Mouse (Mus musculus) hindbrain, embryonic 15.5 days (tissue): ENCODE data around the gene F830045P16Rik. TPM values are rescaled to one million over a fixed set of nuclear protein-coding genes. Genes with fewer than 3 reads are reported as not detected.

ENCODE experiments used
- ATAC-seq: fragments of 200-750 bp; cut with Nextera tagmentation; 2 replicates; pipeline ENCODE4 v1.8.0; 2017; ENCODE audit warnings: low read depth, moderate number of reproducible peaks, moderate TSS enrichment; ENCODE audit not compliant: low FRiP score
- H3K27ac ChIP-seq: fragments of 300-500 bp; sonication (generic); replicated peaks from 2 replicates; pipeline ENCODE4 v1.5.1; 2015; ENCODE audit warnings: mild to moderate bottlenecking, inconsistent platforms
- H3K27me3 ChIP-seq: fragments of 300-500 bp; sonication (generic); 2 replicates; pipeline ENCODE4 v1.6.1; 2015; ENCODE audit warnings: control low read depth, inconsistent platforms
- H3K36me3 ChIP-seq: fragments of 300-500 bp; sonication (generic); 2 replicates; pipeline ENCODE4 v1.6.1; 2015; ENCODE audit warnings: control low read depth, inconsistent platforms
- H3K4me1 ChIP-seq: fragments of 300-500 bp; sonication (generic); replicated peaks from 2 replicates; pipeline ENCODE4 v1.6.1; 2015; ENCODE audit warnings: control low read depth, inconsistent platforms
- H3K4me2 ChIP-seq: fragments of 300-500 bp; sonication (generic); 2 replicates; pipeline ENCODE4 v1.6.1; 2015; ENCODE audit warnings: moderate library complexity, mild to moderate bottlenecking, inconsistent platforms
- H3K4me3 ChIP-seq: fragments of 300-500 bp; sonication (generic); 2 replicates; pipeline ENCODE4 v1.5.1; 2015; ENCODE audit warnings: mild to moderate bottlenecking, inconsistent platforms
- H3K9ac ChIP-seq: fragments of 300-500 bp; sonication (generic); 2 replicates; pipeline ENCODE4 v1.6.1; 2015; ENCODE audit warnings: inconsistent platforms
- H3K9me3 ChIP-seq: fragments of 300-500 bp; sonication (generic); 2 replicates; pipeline ENCODE4 v1.6.1; 2016; ENCODE audit warnings: control low read depth, inconsistent platforms
- WGBS: fragments of 180-500 bp; shearing (Covaris S2); methylation state at CpG from one replicate; pipeline ENCODE4 v1.1.7; 2015; 5-methylcytosine and 5-hydroxymethylcytosine counted together
- polyA plus RNA-seq: library from polyadenylated mRNA; unstranded; fragments of >200 nt; fragmentation: Nextera tagmentation; extraction: Ambion mirVana; gene quantifications from 2 replicates; pipeline ENCODE4 v1.2.1, GENCODE M21; 2015

Gene F830045P16Rik
- polyA plus RNA-seq, 1 experiment from 2014 or later: not detected

GRCm38 (mm10) chr2:129540036-129540435 is 3.6 kb upstream of the F830045P16Rik start:
- no peak overlapping the region for H3K27ac ChIP-seq
- H3K4me2 ChIP-seq: no peak overlapping the region
- H3K27me3 ChIP-seq: no peaks in the 10 kb centered on the region
- no peaks in the 10 kb centered on the region for H3K36me3 ChIP-seq
- no peak overlapping the region for H3K9ac ChIP-seq
- WGBS: 80% methylated on average over 3 of the region's 3 CpGs
- no peak for ATAC-seq
- H3K4me1 ChIP-seq: peaks cover 11% of the 10 kb centered on the region
- no peak overlapping the region for H3K4me3 ChIP-seq
- no peaks in the 10 kb centered on the region for H3K9me3 ChIP-seq

DNA sequence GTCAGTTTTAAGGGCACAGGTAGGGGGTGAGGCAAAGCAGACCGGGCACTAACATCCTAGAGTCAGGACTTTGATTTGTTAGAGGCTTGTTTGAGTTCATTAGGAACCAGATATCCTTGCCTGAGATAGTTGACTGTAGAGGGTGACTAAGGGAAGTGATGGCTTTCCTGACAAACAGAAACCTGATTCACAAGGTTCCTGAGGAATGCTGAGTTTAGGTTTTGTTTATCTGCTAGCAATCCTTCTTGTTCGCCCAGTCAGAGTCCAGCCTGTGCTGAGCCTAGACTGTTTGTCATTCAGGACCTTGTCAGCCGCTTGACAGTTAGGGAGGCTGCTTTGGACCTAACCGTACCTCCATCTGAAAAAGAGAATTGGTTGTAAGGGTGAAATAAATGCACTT is 2.8 kb upstream of the F830045P16Rik start:
- Histone ChIP-seq H3K4me2 (no peak overlapping the region), H3K27me3 (no peaks in the 10 kb centered on the region), H3K9ac (no peak overlapping the region), H3K4me3 (no peak overlapping the region), H3K9me3 (no peaks in the 10 kb centered on the region), H3K36me3 (no peaks in the 10 kb centered on the region), H3K4me1 (peaks cover 11% of the 10 kb centered on the region), H3K27ac (no peak overlapping the region)
- 69% methylated on average over 4 of the region's 4 CpGs for WGBS
- ATAC-seq: no peak

- no peaks in the 10 kb centered on the region for H3K36me3 ChIP-seq
- peaks cover 11% of the 10 kb centered on the region for H3K4me1 ChIP-seq
- H3K4me3 ChIP-seq: no peak overlapping the region
- 78% methylated on average over 4 of the region's 4 CpGs for WGBS
- no peak overlapping the region for H3K27ac ChIP-seq
- no peak for ATAC-seq
- no peak overlapping the region for H3K4me2 ChIP-seq
- H3K27me3 ChIP-seq: peaks cover 3% of the 10 kb centered on the region; the same call in 1 of the 2 replicates
- no peak overlapping the region for H3K9ac ChIP-seq
- H3K9me3 ChIP-seq: no peaks in the 10 kb centered on the region
These were observed 1.5 kb upstream of the F830045P16Rik start for GRCm38 (mm10) chr2:129537926-129538325.

DNA sequence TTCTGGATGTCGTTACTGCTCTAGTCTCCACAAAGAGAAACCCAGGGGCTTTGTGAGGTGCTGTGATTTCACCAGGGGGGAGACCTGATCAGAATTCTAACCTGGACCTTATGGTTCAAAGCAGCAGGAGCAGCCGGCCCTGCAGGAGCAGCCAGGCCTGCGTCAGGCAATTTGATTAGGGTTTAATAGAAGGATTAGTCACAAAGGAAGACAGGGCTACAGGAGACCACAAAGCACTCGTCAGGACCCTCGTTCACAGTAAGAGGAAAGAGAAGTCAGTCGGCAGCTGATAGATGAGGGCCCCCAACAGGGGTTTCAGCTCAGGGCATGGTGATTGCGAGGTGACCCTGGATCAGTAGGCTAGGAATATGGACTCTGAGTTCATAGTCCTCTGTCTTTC is 958 bp upstream of the F830045P16Rik start:
- H3K36me3 ChIP-seq: no peaks in the 10 kb centered on the region
- 18% methylated on average over 7 of the region's 7 CpGs for WGBS
- no peak overlapping the region for H3K9ac ChIP-seq
- H3K4me3 ChIP-seq: no peak overlapping the region
- no peak overlapping the region for H3K4me2 ChIP-seq
- peaks cover 5% of the 10 kb centered on the region; the same call in 1 of the 2 replicates for H3K27me3 ChIP-seq
- peaks cover 11% of the 10 kb centered on the region for H3K4me1 ChIP-seq
- H3K27ac ChIP-seq: no peak overlapping the region
- no peak for ATAC-seq
- H3K9me3 ChIP-seq: no peaks in the 10 kb centered on the region

DNA sequence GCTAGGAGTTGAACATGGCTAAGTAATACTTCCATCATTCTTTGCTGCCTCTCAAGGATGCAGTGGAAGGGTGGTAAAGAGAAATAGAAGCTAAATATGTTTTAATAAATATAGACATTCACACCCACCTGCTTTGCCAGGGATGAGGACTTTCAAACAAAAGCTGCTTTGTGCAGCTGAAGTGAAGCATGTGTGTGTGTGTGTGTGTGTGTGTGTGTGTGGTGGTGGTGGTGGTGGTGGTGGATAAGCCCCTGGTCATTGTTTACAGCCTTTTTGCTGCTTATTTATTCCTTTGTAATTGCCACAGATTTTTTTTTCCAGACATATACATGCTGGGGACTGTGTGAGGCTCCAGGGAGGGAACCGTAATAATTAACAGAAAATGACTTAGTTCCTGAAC is 524 bp upstream of the F830045P16Rik start:
- 48% methylated on average over 1 of the region's 1 CpGs for WGBS

GRCm38 (mm10) chr2:129534886-129535591 is 1.4 kb downstream of the F830045P16Rik start:
- 40% methylated on average over 5 of the region's 5 CpGs for WGBS
- no peak overlapping the region for H3K27ac ChIP-seq
- no peak overlapping the region for H3K4me2 ChIP-seq
- H3K9me3 ChIP-seq: no peaks in the 10 kb centered on the region
- H3K4me1 ChIP-seq: peaks cover 11% of the 10 kb centered on the region
- no peak for ATAC-seq
- peaks cover 14% of the 10 kb centered on the region; the same call in 1 of the 2 replicates for H3K27me3 ChIP-seq
- H3K4me3 ChIP-seq: no peak overlapping the region
- no peaks in the 10 kb centered on the region for H3K36me3 ChIP-seq
- no peak overlapping the region for H3K9ac ChIP-seq

More for the DNA sequence above, 524 bp upstream of the F830045P16Rik start:
- no peak overlapping the region for H3K4me2 ChIP-seq
- no peak for ATAC-seq
- H3K4me3 ChIP-seq: no peak overlapping the region
- H3K9me3 ChIP-seq: no peaks in the 10 kb centered on the region
- H3K27ac ChIP-seq: no peak overlapping the region
- peaks cover 11% of the 10 kb centered on the region for H3K4me1 ChIP-seq
- H3K27me3 ChIP-seq: peaks cover 7% of the 10 kb centered on the region; the same call in 1 of the 2 replicates
- no peak overlapping the region for H3K9ac ChIP-seq
- no peaks in the 10 kb centered on the region for H3K36me3 ChIP-seq

- H3K4me1 ChIP-seq: peaks cover 14% of the 10 kb centered on the region
- 71% methylated on average over 2 of the region's 2 CpGs for WGBS
- H3K4me2 ChIP-seq: no peak overlapping the region
- H3K27ac ChIP-seq: no peak overlapping the region
- H3K9me3 ChIP-seq: no peaks in the 10 kb centered on the region
- no peak for ATAC-seq
- H3K4me3 ChIP-seq: no peak overlapping the region
- no peaks in the 10 kb centered on the region for H3K36me3 ChIP-seq
- H3K27me3 ChIP-seq: peaks cover 21% of the 10 kb centered on the region; the same call in 1 of the 2 replicates
- H3K9ac ChIP-seq: no peak overlapping the region
These were observed 4.5 kb downstream of the F830045P16Rik start for GRCm38 (mm10) chr2:129531890-129532289.

DNA sequence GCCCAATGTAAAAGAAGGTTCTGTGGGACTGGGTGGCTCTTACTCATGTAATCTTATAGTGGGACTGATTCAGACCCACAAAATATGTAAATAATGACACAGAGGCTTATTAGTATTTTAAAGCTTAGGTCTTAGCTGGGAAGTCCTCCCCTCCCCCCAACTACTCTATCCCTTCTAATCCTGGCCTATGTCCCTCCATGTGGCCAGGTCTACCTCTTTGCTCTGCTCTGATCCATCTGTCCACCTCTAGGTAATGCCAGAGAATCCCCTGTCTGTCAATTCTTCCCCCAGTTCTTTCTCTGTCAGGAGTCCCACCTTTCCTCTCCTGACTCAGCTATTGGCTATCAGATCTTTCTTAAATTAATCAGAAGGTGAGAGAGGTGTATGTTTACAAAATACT is 5.3 kb downstream of the F830045P16Rik start:
- Histone ChIP-seq H3K9ac (no peak overlapping the region), H3K9me3 (no peaks in the 10 kb centered on the region), H3K4me2 (no peak overlapping the region), H3K4me3 (no peak overlapping the region), H3K4me1 (peaks cover 10% of the 10 kb centered on the region), H3K36me3 (no peaks in the 10 kb centered on the region), H3K27ac (no peak overlapping the region), H3K27me3 (peaks cover 24% of the 10 kb centered on the region; the same call in 1 of the 2 replicates)
- ATAC-seq: no peak

GRCm38 (mm10) chr2:129529297-129530209 is 6.8 kb downstream of the F830045P16Rik start:
- peaks cover 24% of the 10 kb centered on the region; the same call in 1 of the 2 replicates for H3K27me3 ChIP-seq
- peak overlapping the region; percentile 55; the same call in 1 of the 2 replicates for H3K27ac ChIP-seq
- no peaks in the 10 kb centered on the region for H3K9me3 ChIP-seq
- no peaks in the 10 kb centered on the region for H3K36me3 ChIP-seq
- ATAC-seq: peak; percentile 94
- peaks cover 10% of the 10 kb centered on the region for H3K4me1 ChIP-seq
- H3K4me3 ChIP-seq: no peak overlapping the region
- no peak overlapping the region for H3K9ac ChIP-seq
- WGBS: 13% methylated on average over 14 of the region's 14 CpGs
- peak overlapping the region; percentile 14; the same call in 1 of the 2 replicates for H3K4me2 ChIP-seq

DNA sequence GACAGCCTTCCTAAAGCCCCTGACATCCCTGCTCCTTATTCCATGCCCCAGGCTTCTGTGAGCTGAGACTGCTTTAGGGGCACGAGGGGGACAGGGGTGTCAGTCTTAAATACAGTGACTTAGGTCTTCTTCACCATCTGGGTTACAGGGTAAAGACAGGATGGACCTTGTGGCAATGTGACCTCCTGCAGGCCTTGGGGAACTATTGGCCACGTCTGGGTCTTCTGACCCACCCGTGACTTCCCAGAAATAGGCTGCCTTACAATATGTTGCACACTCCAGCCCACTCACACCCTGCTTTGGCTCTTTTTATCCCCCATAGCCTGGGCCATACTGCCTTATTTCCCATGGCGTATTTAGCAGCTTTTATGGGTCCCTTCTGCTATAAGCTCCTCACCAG is 8.5 kb downstream of the F830045P16Rik start:
- ATAC-seq: no peak
- Histone ChIP-seq H3K27me3 (peaks cover 21% of the 10 kb centered on the region; the same call in 1 of the 2 replicates), H3K4me3 (no peak overlapping the region), H3K4me1 (peaks cover 10% of the 10 kb centered on the region), H3K27ac (no peak overlapping the region), H3K4me2 (no peak overlapping the region), H3K9me3 (no peaks in the 10 kb centered on the region), H3K36me3 (no peaks in the 10 kb centered on the region), H3K9ac (no peak overlapping the region)
- 89% methylated on average over 4 of the region's 4 CpGs for WGBS

DNA sequence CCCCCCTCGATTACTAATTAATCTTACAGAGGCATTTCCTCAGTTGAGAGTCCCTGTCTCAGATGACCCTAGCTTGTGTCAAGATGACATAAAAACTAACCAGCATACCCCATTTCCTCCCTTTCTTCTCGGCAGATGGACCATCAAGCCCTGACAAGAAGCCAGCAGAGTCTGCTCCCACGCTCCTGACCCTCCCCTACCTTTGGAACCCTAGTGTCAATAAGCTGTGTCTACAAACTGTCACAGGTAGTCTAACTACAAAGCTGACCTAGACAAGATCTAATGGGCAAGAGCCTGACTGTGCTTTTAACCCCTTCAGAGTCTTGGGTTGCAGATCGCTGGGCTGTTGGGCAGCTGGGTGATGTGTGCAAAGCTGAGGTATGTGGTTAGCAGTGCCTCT is 10.1 kb downstream of the F830045P16Rik start:
- ATAC-seq: no peak
- Histone ChIP-seq H3K9me3 (no peaks in the 10 kb centered on the region), H3K4me1 (peaks cover 10% of the 10 kb centered on the region), H3K27ac (no peak overlapping the region), H3K36me3 (no peaks in the 10 kb centered on the region), H3K4me3 (no peak overlapping the region), H3K4me2 (no peak overlapping the region), H3K9ac (no peak overlapping the region), H3K27me3 (peaks cover 16% of the 10 kb centered on the region; the same call in 1 of the 2 replicates)
- WGBS: 86% methylated on average over 4 of the region's 4 CpGs

GRCm38 (mm10) chr2:129525644-129526043 is 10.8 kb downstream of the F830045P16Rik start:
- H3K9me3 ChIP-seq: no peaks in the 10 kb centered on the region

More at GRCm38 (mm10) chr2:129525644-129526043, 10.8 kb downstream of the F830045P16Rik start:
- no peak overlapping the region for H3K4me3 ChIP-seq
- H3K27me3 ChIP-seq: peaks cover 11% of the 10 kb centered on the region; the same call in 1 of the 2 replicates
- H3K4me2 ChIP-seq: no peak overlapping the region
- no peak for ATAC-seq
- H3K27ac ChIP-seq: no peak overlapping the region
- H3K9ac ChIP-seq: no peak overlapping the region
- no peaks in the 10 kb centered on the region for H3K36me3 ChIP-seq
- peaks cover 10% of the 10 kb centered on the region for H3K4me1 ChIP-seq
